In the genomic region with DNA sequence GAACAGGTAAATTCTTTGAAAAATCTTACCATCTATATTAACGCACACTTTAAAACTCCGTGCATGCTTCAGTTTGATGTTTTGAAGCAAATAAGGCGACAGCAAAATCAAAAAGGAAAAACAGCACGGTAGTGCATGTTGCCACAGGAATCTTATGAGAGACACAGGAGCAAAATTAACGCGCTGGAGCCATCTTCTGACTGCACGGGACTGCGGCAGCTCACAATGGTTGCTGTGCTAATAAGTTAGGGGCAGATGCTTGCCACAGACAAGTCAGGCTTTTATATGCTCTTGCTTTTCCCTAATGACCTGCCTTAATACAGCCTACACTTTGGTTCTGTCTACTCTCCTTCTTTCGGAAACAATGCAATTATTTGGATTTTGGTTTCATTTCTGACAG, we compare ENCODE assay signal across 8 mouse cellular contexts.
DNase-seq lines count a peak whose midpoint lies in the region; ATAC-seq lines count a peak whose summit lies in the region.
"Had no signal": no experiment of that assay in that cellular context is flagged by ENCODE, and none has a peak within 500 bp of the region (broad histone marks: within the 10 kb centered on the region; RNA-seq: fewer than 3 reads in every experiment).

No protein-coding gene starts in this region.

- no peak overlapping the region for H3K9ac ChIP-seq in neural tube, embryonic 11.5 days (ENCODE audit: low read length)
- H3K9ac ChIP-seq in forebrain, embryonic 15.5 days (replicated peaks), result no peak overlapping the region
- H3K9ac ChIP-seq: limb, embryonic 12.5 days had no signal

- no peaks in the 10 kb centered on the region for H3K27me3 ChIP-seq in neural tube, embryonic 11.5 days (ENCODE audit: control insufficient read depth, insufficient read depth, low read length)
- no peaks in the 10 kb centered on the region for H3K27me3 ChIP-seq in forebrain, embryonic 15.5 days
- H3K27me3 ChIP-seq: limb, embryonic 12.5 days had no signal

- H3K4me2 ChIP-seq in neural tube, embryonic 11.5 days (ENCODE audit: low read depth), result no peak overlapping the region
- H3K4me2 ChIP-seq in forebrain, embryonic 15.5 days (replicated peaks), result peak overlapping the region; percentile 9; the same call in 1 of the 2 replicates
- H3K4me2 ChIP-seq: limb, embryonic 12.5 days had no signal

- no peak overlapping the region for H3K4me3 ChIP-seq in neural tube, embryonic 11.5 days (ENCODE audit: low read depth, low read length)
- no peak overlapping the region for H3K4me3 ChIP-seq in forebrain, embryonic 15.5 days
- H3K4me3 ChIP-seq: limb, embryonic 12.5 days had no signal

- DNase-seq in neural tube, embryonic 11.5 days (ENCODE audit: low spot score), result peak; percentile 35
- DNase-seq in neural tube, embryonic 10.5 days (ENCODE audit: extremely low spot score, low spot score), result no peak
- DNase-seq in layer of hippocampus, adult 8-10 months (ENCODE audit: low spot score in 2 of 2), result peak; percentile 10 to 42
- DNase-seq in right cerebral cortex, adult 18-20 months, result peak; percentile 45
- DNase-seq in urinary bladder, postnatal 10 days (ENCODE audit: low spot score), result no peak

- H3K27ac ChIP-seq in neural tube, embryonic 11.5 days (ENCODE audit: low read depth, low read length), result no peak overlapping the region
- no peak overlapping the region for H3K27ac ChIP-seq in forebrain, embryonic 15.5 days (replicated peaks)

- ATAC-seq in neural tube, embryonic 11.5 days (ENCODE audit: insufficient read depth, low FRiP score, low TSS enrichment), result no peak
- peak; percentile 80 for ATAC-seq in forebrain, embryonic 15.5 days (replicated peaks)
- ATAC-seq in cerebellum, adult (ENCODE audit: insufficient number of reproducible peaks, low FRiP score, low TSS enrichment), result no peak

- WGBS in neural tube, embryonic 11.5 days, result 70% methylated on average over 9 of the region's 9 CpGs
- WGBS in forebrain, embryonic 15.5 days, result 26% methylated on average over 9 of the region's 9 CpGs

- H3K36me3 ChIP-seq in neural tube, embryonic 11.5 days (ENCODE audit: control insufficient read depth, insufficient read depth, low read length), result no peaks in the 10 kb centered on the region
- no peaks in the 10 kb centered on the region for H3K36me3 ChIP-seq in forebrain, embryonic 15.5 days
- H3K36me3 ChIP-seq: limb, embryonic 12.5 days had no signal

- no peaks in the 10 kb centered on the region for H3K4me1 ChIP-seq in neural tube, embryonic 11.5 days (ENCODE audit: control insufficient read depth, insufficient read depth, low read length)
- H3K4me1 ChIP-seq in forebrain, embryonic 15.5 days, result peaks cover 20% of the 10 kb centered on the region

- no peaks in the 10 kb centered on the region for H3K9me3 ChIP-seq in neural tube, embryonic 11.5 days (ENCODE audit: control insufficient read depth, low read length)
- no peaks in the 10 kb centered on the region for H3K9me3 ChIP-seq in forebrain, embryonic 15.5 days
- H3K9me3 ChIP-seq: limb, embryonic 12.5 days had no signal

Comparison
In these comparisons a context has a peak if more than half of its experiments do, and no peak if none do; other contexts are left out.
1. DNase-seq: peak in neural tube, embryonic 11.5 days (single experiment), layer of hippocampus, adult 8-10 months (2 of 2) and right cerebral cortex, adult 18-20 months (single experiment); none in neural tube, embryonic 10.5 days (single experiment) and urinary bladder, postnatal 10 days (single experiment).